Mouse (Mus musculus) myocyte (in vitro differentiated cells): ENCODE data around the gene Bcas3.

Experiments
- CEBPB ChIP-seq: IDR thresholded peaks from 2 replicates; pipeline ENCODE4 v1.6.1; 2011; ENCODE audit warnings: mild to moderate bottlenecking, moderate library complexity; ENCODE audit not compliant: poor library complexity, insufficient read depth, severe bottlenecking
- E2F4 ChIP-seq: IDR thresholded peaks from one replicate; pipeline ENCODE4 v1.6.1; 2011; ENCODE audit warnings: mild to moderate bottlenecking, control low read depth, moderate library complexity; ENCODE audit not compliant: insufficient read depth
- MAX ChIP-seq: IDR thresholded peaks from one replicate; pipeline ENCODE4 v1.6.1; 2011; ENCODE audit warnings: low read depth, mild to moderate bottlenecking, control low read depth
- POLR2A ChIP-seq: IDR thresholded peaks from one replicate; pipeline ENCODE4 v1.6.1; 2011; ENCODE audit warnings: low read depth, mild to moderate bottlenecking, control low read depth, moderate library complexity; ENCODE audit not compliant: insufficient read length
- POLR2AphosphoS2 ChIP-seq: IDR thresholded peaks from one replicate; pipeline ENCODE4 v1.6.1; 2011; ENCODE audit warnings: low read depth, control low read depth; ENCODE audit not compliant: insufficient read length
- REST ChIP-seq: IDR thresholded peaks from one replicate; pipeline ENCODE4 v1.6.1; 2011; ENCODE audit warnings: mild to moderate bottlenecking, control low read depth, moderate library complexity; ENCODE audit not compliant: insufficient read depth, insufficient read length
- SRF ChIP-seq: IDR thresholded peaks from one replicate; pipeline ENCODE4 v1.6.1; 2011; ENCODE audit warnings: low read depth; ENCODE audit not compliant: control insufficient read depth, insufficient read length
- TCF12 ChIP-seq: IDR thresholded peaks from one replicate; pipeline ENCODE4 v1.6.1; 2011; ENCODE audit warnings: mild to moderate bottlenecking, control low read depth; ENCODE audit not compliant: poor library complexity, insufficient read depth, severe bottlenecking
- USF1 ChIP-seq: IDR thresholded peaks from one replicate; pipeline ENCODE4 v1.6.1; 2011; ENCODE audit warnings: low read depth, mild to moderate bottlenecking, control low read depth, moderate library complexity

DNA sequence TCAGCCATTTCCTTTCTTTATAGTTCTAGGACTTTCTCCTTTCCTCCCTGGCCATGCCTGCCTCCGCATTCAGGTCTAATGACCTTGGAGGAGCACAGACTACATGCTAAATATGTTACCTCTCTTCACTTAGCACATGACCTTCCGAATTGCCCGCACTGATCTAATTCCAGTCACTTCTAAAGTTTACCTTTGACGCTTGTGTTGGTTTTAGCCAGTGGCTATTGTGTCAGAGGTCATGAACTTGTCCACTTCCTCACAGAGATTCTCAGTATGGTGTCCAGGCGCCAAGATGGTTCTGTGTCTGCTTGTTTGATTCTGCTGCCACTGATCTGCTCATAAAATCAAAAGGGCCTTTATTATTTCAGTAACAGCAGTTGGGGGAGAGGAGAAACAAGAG is 338.3 kb downstream of the Bcas3 start:
- TF ChIP-seq POLR2A, result no peak
- TF ChIP-seq CEBPB, result no peak
- no peak for TF ChIP-seq REST
- no peak for TF ChIP-seq USF1
- TF ChIP-seq MAX, result no peak
- no peak for TF ChIP-seq TCF12
- TF ChIP-seq E2F4, result no peak
- TF ChIP-seq SRF, result no peak
- TF ChIP-seq POLR2AphosphoS2, result no peak
